Mouse (Mus musculus) layer of hippocampus, adult 2 months (tissue): ENCODE measurements at regions not wholly inside any gene's neighbourhood (a gene's known extent, or its start where the extent isn't known, plus 50 kb on each side); places are given as distances from the start of the nearest gene placed in this dataset.

ENCODE experiments used
- DNase-seq, 2 experiments: peaks; one replicate each; pipeline ENCODE4 v3.0.0; 2022; ENCODE audit warnings: low spot score in 2 of 2
- H3K27ac ChIP-seq: fragments of 200-600 bp; 2 replicates; pipeline ENCODE4 v1.8.1; 2022
- H3K4me3 ChIP-seq: fragments of 200-600 bp; 2 replicates; pipeline ENCODE4 v1.8.1; 2022; ENCODE audit warnings: mild to moderate bottlenecking
- CTCF ChIP-seq: fragments of 200-600 bp; conservative IDR thresholded peaks from 2 replicates; pipeline ENCODE4 v1.8.1; 2022; ENCODE audit warnings: antibody characterized with exemption, mild to moderate bottlenecking, moderate library complexity

GRCm38 (mm10) chr8:35180075-35180474, 585.5 kb upstream of the Gm19410 start:
- H3K4me3 ChIP-seq, result no peak overlapping the region
- peak overlapping the region; percentile 15; the same call in 1 of the 2 replicates for H3K27ac ChIP-seq
- TF ChIP-seq CTCF, result no peak
- peak; percentile 71 to 75 for DNase-seq

- no peak for TF ChIP-seq CTCF
- DNase-seq, result no peak
- H3K27ac ChIP-seq, result no peak overlapping the region
Observed at GRCm38 (mm10) chr8:35182141-35182540, 583.4 kb upstream of the Gm19410 start.

GRCm38 (mm10) chr8:35183423-35183822, 582.2 kb upstream of the Gm19410 start:
- no peak overlapping the region for H3K4me3 ChIP-seq
- DNase-seq, result peak in 1 of 2 experiments; percentile 16
- TF ChIP-seq CTCF, result no peak
- no peak overlapping the region for H3K27ac ChIP-seq

More at GRCm38 (mm10) chr8:35182141-35182540, 583.4 kb upstream of the Gm19410 start:
- no peak overlapping the region for H3K4me3 ChIP-seq

GRCm38 (mm10) chr8:35185165-35185564, 580.4 kb upstream of the Gm19410 start:
- DNase-seq, result no peak
- Histone ChIP-seq H3K27ac (no peak overlapping the region), H3K4me3 (no peak overlapping the region)
- TF ChIP-seq CTCF, result no peak

- DNase-seq, result no peak
- Histone ChIP-seq H3K27ac (no peak overlapping the region), H3K4me3 (no peak overlapping the region)
- TF ChIP-seq CTCF, result no peak
Observed at GRCm38 (mm10) chr8:35188531-35188930, 577.1 kb upstream of the Gm19410 start.

GRCm38 (mm10) chr8:35189695-35190094, 575.9 kb upstream of the Gm19410 start:
- Histone ChIP-seq H3K27ac (no peak overlapping the region), H3K4me3 (no peak overlapping the region)
- no peak for TF ChIP-seq CTCF
- DNase-seq, result no peak

- H3K27ac ChIP-seq, result no peak overlapping the region
- DNase-seq, result no peak
- no peak overlapping the region for H3K4me3 ChIP-seq
- TF ChIP-seq CTCF, result no peak
Observed at GRCm38 (mm10) chr8:35192515-35192914, 573.1 kb upstream of the Gm19410 start.

- DNase-seq, result peak in 1 of 2 experiments; percentile 28
- peak; percentile 52 for TF ChIP-seq CTCF
- Histone ChIP-seq H3K4me3 (no peak overlapping the region), H3K27ac (no peak overlapping the region)
Observed at GRCm38 (mm10) chr8:35193771-35194170, 571.8 kb upstream of the Gm19410 start.

GRCm38 (mm10) chr8:35196189-35196588, 569.4 kb upstream of the Gm19410 start:
- Histone ChIP-seq H3K4me3 (no peak overlapping the region), H3K27ac (no peak overlapping the region)
- no peak for TF ChIP-seq CTCF

GRCm38 (mm10) chr8:35198766-35199165, 566.8 kb upstream of the Gm19410 start:
- H3K4me3 ChIP-seq, result no peak overlapping the region
- no peak for TF ChIP-seq CTCF
- no peak for DNase-seq

More at GRCm38 (mm10) chr8:35196189-35196588, 569.4 kb upstream of the Gm19410 start:
- DNase-seq, result no peak

GRCm38 (mm10) chr8:35201416-35201815, 564.2 kb upstream of the Gm19410 start:
- no peak for DNase-seq
- H3K27ac ChIP-seq, result no peak overlapping the region
- H3K4me3 ChIP-seq, result no peak overlapping the region
- no peak for TF ChIP-seq CTCF

More at GRCm38 (mm10) chr8:35198766-35199165, 566.8 kb upstream of the Gm19410 start:
- no peak overlapping the region for H3K27ac ChIP-seq

GRCm38 (mm10) chr8:35204971-35205370, 560.6 kb upstream of the Gm19410 start:
- H3K27ac ChIP-seq, result no peak overlapping the region
- DNase-seq, result no peak
- TF ChIP-seq CTCF, result no peak
- H3K4me3 ChIP-seq, result no peak overlapping the region

- peak in 1 of 2 experiments; percentile 8 for DNase-seq
- TF ChIP-seq CTCF, result peak; percentile 66
- Histone ChIP-seq H3K4me3 (no peak overlapping the region), H3K27ac (no peak overlapping the region)
Observed at GRCm38 (mm10) chr8:35205536-35205935, 560.1 kb upstream of the Gm19410 start.

GRCm38 (mm10) chr8:35206271-35206670, 559.3 kb upstream of the Gm19410 start:
- DNase-seq, result no peak
- TF ChIP-seq CTCF, result no peak
- H3K27ac ChIP-seq, result no peak overlapping the region
- H3K4me3 ChIP-seq, result no peak overlapping the region

GRCm38 (mm10) chr8:35208357-35208756, 557.2 kb upstream of the Gm19410 start:
- no peak for DNase-seq
- TF ChIP-seq CTCF, result no peak
- Histone ChIP-seq H3K4me3 (no peak overlapping the region), H3K27ac (no peak overlapping the region)
